In genomic region chr11:108963476-108964232, GRCm38 (mm10) we compare ENCODE assay signal across 13 mouse cellular contexts.
"Had no signal": no experiment of that assay in that cellular context is flagged by ENCODE, and none has a peak within 500 bp of the region (broad histone marks: within the 10 kb centered on the region; RNA-seq: fewer than 3 reads in every experiment).

No protein-coding gene starts in this region.

- H3K4me2 ChIP-seq: liver, embryonic 13.5 days; midbrain, embryonic 13.5 days; neural tube, embryonic 12.5 days had no signal

- H3K4me1 ChIP-seq: liver, embryonic 13.5 days had no signal

- H3K9me3 ChIP-seq: liver, embryonic 13.5 days; midbrain, embryonic 13.5 days; neural tube, embryonic 12.5 days had no signal

- H3K36me3 ChIP-seq: liver, embryonic 13.5 days; midbrain, embryonic 13.5 days; neural tube, embryonic 12.5 days had no signal

- H3K4me3 ChIP-seq: liver, embryonic 13.5 days; midbrain, embryonic 13.5 days; neural tube, embryonic 12.5 days had no signal

- ATAC-seq: intestine, embryonic 16.5 days; liver, postnatal 0 days; midbrain, embryonic 13.5 days had no signal

- H3K27ac ChIP-seq: liver, embryonic 13.5 days; midbrain, embryonic 13.5 days; neural tube, embryonic 12.5 days; stomach, postnatal 0 days had no signal

- H3K9ac ChIP-seq: liver, embryonic 13.5 days; liver, postnatal 0 days; midbrain, embryonic 13.5 days; neural tube, embryonic 12.5 days had no signal

- H3K27me3 ChIP-seq: liver, embryonic 13.5 days; midbrain, embryonic 13.5 days; neural tube, embryonic 12.5 days had no signal

- DNase-seq: kidney, adult 8-10 months; kidney, postnatal 14 days; layer of hippocampus, adult 9-11 months; layer of hippocampus, postnatal 36 days; liver; liver, embryonic 13.5 days; liver, postnatal 0 days; lung, postnatal 14 days; thymus, postnatal 4 days had no signal
